Mouse (Mus musculus) heart, postnatal 25 days (tissue): ENCODE results near the gene Tmem52b. TPM values are rescaled to one million over a fixed set of nuclear protein-coding genes. Genes with fewer than 3 reads are reported as not detected.

Experiments
- total RNA-seq, 2 experiments: library from RNA; stranded (reverse); gene quantifications; 2 replicates each; pipeline ENCODE4 v1.2.3; 2021

Gene Tmem52b
- total RNA-seq, 2 experiments from 2014 or later: not detected

Other genes with a start within 250 kb of the Tmem52b start
- under 1 TPM in 1 of 2 experiments, not detected in 1; 0.34 TPM for gene Cd69, start 237.1 kb upstream of the Tmem52b start, total RNA-seq
- gene 4922502D21Rik, start 180.8 kb upstream of the Tmem52b start, total RNA-seq: not detected
- 1 to 10 TPM; 1.1 TPM for gene Clec12a, start 169.9 kb upstream of the Tmem52b start, total RNA-seq
- under 1 TPM; 0.22 to 0.31 TPM for gene Clec12b, start 126.7 kb upstream of the Tmem52b start, total RNA-seq
- 1 to 10 TPM in 1 of 2 experiments, under 1 TPM in 1; 0.81 to 2.2 TPM for gene Clec1b, start 115.3 kb upstream of the Tmem52b start, total RNA-seq
- gene Clec9a, start 103.7 kb upstream of the Tmem52b start, total RNA-seq: under 1 TPM in 1 of 2 experiments, not detected in 1; 0.28 TPM
- 10 to 100 TPM; 10.2 to 11.3 TPM for gene Clec1a, start 60.6 kb upstream of the Tmem52b start, total RNA-seq
- under 1 TPM; 0.06 to 0.47 TPM for gene Olr1, start 5.4 kb upstream of the Tmem52b start, total RNA-seq
- gene Gabarapl1, start 20.6 kb downstream of the Tmem52b start, total RNA-seq: 100 to 1,000 TPM in 1 of 2 experiments, 10 to 100 TPM in 1; 97.1 to 107 TPM
- not detected for gene Klre1, start 65.3 kb downstream of the Tmem52b start, total RNA-seq
- not detected for gene Klrd1, start 79.2 kb downstream of the Tmem52b start, total RNA-seq
- gene Klrk1, start 111.3 kb downstream of the Tmem52b start, total RNA-seq: under 1 TPM in 1 of 2 experiments, not detected in 1; 0.25 TPM
- not detected for gene Klrc3, start 130.8 kb downstream of the Tmem52b start, total RNA-seq
- gene Klrc2, start 148.1 kb downstream of the Tmem52b start, total RNA-seq: not detected
- not detected for gene Klrc1, start 166.4 kb downstream of the Tmem52b start, total RNA-seq
- gene Klri1, start 204.6 kb downstream of the Tmem52b start, total RNA-seq: not detected
- gene Klri2, start 227.9 kb downstream of the Tmem52b start, total RNA-seq: not detected